Mouse (Mus musculus) erythroblast, embryonic 14.5 days (primary cell): ENCODE data around the gene Il4i1. TPM values are rescaled to one million over a fixed set of nuclear protein-coding genes. Genes with fewer than 3 reads are reported as not detected.

ENCODE experiments used
- H3K27me3 ChIP-seq: 2 replicates; pipeline ENCODE4 v1.6.1; 2012; ENCODE audit warnings: inconsistent platforms; ENCODE audit not compliant: control insufficient read depth
- H3K36me3 ChIP-seq: 2 replicates; pipeline ENCODE4 v1.6.1; 2012; ENCODE audit warnings: mild to moderate bottlenecking, inconsistent platforms; ENCODE audit not compliant: control insufficient read depth
- H3K4me1 ChIP-seq: 2 replicates; pipeline ENCODE4 v1.6.1; 2012; ENCODE audit warnings: inconsistent platforms; ENCODE audit not compliant: control insufficient read depth
- H3K4me3 ChIP-seq: replicated peaks from 2 replicates; pipeline ENCODE3; 2012; ENCODE audit warnings: moderate library complexity, mild to moderate bottlenecking, inconsistent platforms
- H3K9me3 ChIP-seq: 2 replicates; pipeline ENCODE4 v1.6.1; 2012; ENCODE audit warnings: low read length, inconsistent platforms, mixed read lengths; ENCODE audit not compliant: control insufficient read depth
- GATA1 ChIP-seq: IDR thresholded peaks from 2 replicates; pipeline ENCODE4 v1.6.1; 2012; ENCODE audit warnings: low read length, inconsistent platforms, mixed read lengths
- TAL1 ChIP-seq: IDR thresholded peaks from 3 replicates; pipeline ENCODE4 v1.6.1; 2012; ENCODE audit warnings: low read length, inconsistent platforms, mixed read lengths
- polyA plus RNA-seq: library from polyadenylated mRNA; stranded (reverse); fragments of >175 nt; gene quantifications from 2 replicates; pipeline ENCODE4 v1.2.3, GENCODE M21; 2012

Gene Il4i1
- polyA plus RNA-seq, 1 experiment: 0.12 TPM

DNA sequence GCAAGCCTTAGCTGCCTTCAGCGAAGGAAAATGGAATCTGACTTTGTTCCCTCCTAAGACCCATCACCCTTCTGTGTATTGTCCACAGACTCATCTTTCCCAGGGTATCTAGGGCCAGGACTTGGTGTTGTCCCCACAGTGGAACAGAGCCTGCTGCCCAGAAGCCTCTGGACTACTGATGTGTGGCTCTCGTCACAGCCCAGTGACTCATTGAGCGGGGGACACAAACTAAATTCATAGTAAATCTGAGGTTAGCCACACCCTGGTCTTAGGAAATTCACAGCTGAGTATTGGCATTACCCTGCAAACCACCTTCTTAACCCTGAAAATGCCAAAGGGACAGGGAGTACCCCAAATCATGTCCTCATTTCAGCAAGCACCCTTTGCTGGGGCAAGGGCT lies 10.6 kb downstream of the Il4i1 start:
- H3K4me1 ChIP-seq: peaks cover 34% of the 10 kb centered on the region
- H3K36me3 ChIP-seq: peaks cover 94% of the 10 kb centered on the region
- no peaks in the 10 kb centered on the region for H3K9me3 ChIP-seq
- TF ChIP-seq GATA1 (no peak), TAL1 (no peak)
- no peaks in the 10 kb centered on the region for H3K27me3 ChIP-seq
- no peak overlapping the region for H3K4me3 ChIP-seq

DNA sequence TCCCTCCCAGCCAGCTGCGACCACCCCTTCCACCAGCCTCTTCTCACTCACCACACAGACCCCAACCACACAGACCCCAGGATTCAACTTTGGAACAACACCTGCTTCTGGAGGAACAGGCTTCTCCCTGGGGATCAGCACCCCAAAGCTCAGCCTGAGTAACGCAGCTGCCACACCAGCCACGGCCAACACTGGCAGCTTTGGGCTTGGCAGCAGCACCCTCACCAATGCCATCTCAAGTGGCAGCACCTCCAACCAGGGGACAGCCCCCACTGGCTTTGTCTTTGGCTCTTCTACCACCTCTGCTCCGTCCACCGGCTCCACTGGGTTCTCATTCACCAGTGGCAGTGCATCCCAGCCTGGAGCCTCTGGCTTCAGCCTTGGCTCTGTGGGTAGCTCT lies 12.5 kb downstream of the Il4i1 start:
- Histone ChIP-seq H3K36me3 (peaks cover 91% of the 10 kb centered on the region), H3K4me3 (no peak overlapping the region), H3K9me3 (no peaks in the 10 kb centered on the region), H3K27me3 (no peaks in the 10 kb centered on the region), H3K4me1 (peaks cover 21% of the 10 kb centered on the region)
- TF ChIP-seq TAL1 (no peak), GATA1 (no peak)

DNA sequence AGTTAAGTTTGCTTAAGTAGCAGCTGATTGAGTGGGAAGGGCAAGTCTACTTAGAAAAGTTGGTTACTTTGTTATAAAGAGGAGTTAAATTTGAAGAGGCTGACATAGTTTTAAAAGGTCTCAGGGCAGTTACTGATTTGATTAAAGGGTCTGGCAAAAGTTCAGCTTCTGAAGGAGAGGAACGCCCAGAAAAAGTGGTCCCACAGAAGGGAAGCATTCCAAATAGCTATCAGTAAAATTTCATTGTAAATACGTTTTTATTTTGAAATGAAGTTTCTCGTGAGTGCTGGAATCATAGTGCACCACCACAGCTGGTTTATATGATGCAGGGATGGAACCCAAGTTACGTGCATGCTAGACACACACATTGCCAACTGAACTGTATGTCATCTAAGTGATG lies 16.6 kb downstream of the Il4i1 start:
- Histone ChIP-seq H3K4me3 (no peak overlapping the region), H3K9me3 (no peaks in the 10 kb centered on the region), H3K36me3 (peaks cover 70% of the 10 kb centered on the region), H3K27me3 (no peaks in the 10 kb centered on the region), H3K4me1 (peaks cover 8% of the 10 kb centered on the region; the same call in 1 of the 2 replicates)
- TF ChIP-seq TAL1 (no peak), GATA1 (no peak)

DNA sequence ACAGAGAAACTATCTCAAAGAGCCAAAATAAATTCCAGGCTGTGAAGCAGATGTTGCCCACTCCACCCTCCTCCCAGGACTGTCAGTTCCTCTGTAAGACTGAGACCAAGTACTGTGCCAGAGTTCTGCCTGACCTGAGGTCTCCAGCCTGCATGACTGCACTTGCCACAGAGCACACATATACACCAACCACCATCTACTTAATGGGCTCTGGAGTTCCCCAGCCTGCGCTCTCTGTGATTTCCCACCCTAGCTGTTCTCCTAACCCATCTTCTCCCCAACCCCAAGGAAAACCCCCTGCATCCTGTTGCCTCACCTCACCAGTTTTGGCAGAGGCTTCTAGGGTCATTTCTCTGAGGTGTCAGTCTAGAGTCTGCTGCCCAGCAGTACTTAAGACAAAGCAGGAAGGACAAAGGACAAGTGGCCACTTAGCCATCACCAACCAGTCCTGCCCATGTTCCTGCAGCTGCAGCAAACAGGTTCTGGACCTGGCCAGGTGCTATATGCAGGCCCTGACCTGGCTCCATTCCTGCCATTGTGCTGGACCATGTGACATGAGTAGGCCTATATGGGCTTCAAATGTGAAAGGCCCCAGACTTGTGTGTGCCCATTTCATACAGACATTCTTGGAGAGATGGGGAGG lies 19.3 kb downstream of the Il4i1 start:
- no peaks in the 10 kb centered on the region for H3K9me3 ChIP-seq
- H3K27me3 ChIP-seq: peaks cover 18% of the 10 kb centered on the region
- TF ChIP-seq GATA1 (no peak), TAL1 (no peak)
- no peak overlapping the region for H3K4me3 ChIP-seq
- peaks cover 55% of the 10 kb centered on the region for H3K36me3 ChIP-seq
- H3K4me1 ChIP-seq: peaks cover 19% of the 10 kb centered on the region

DNA sequence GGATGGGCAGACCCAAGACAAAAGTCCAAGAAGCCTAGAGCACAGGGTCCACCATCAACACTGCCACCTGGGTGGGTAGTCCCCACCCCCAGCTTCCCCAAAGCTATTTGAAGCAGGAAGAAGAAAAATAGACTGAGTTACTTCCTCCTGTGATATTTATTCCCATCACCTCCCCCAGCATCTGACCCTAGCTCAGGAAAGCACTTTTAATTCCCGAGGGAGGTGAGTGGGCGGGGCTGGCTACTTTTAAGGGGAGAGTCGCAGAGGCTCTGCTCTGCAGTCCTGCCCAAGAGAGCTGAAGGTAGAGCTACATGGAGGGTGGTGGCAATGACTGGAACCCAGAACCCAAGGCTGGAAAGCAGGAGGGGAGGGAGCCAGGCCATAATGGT lies 19.8 kb downstream of the Il4i1 start:
- H3K27me3 ChIP-seq: peaks cover 20% of the 10 kb centered on the region
- no peak for TF ChIP-seq GATA1
- no peak for TF ChIP-seq TAL1
- H3K4me1 ChIP-seq: peaks cover 16% of the 10 kb centered on the region
- H3K9me3 ChIP-seq: no peaks in the 10 kb centered on the region
- peaks cover 55% of the 10 kb centered on the region for H3K36me3 ChIP-seq
- no peak overlapping the region for H3K4me3 ChIP-seq

DNA sequence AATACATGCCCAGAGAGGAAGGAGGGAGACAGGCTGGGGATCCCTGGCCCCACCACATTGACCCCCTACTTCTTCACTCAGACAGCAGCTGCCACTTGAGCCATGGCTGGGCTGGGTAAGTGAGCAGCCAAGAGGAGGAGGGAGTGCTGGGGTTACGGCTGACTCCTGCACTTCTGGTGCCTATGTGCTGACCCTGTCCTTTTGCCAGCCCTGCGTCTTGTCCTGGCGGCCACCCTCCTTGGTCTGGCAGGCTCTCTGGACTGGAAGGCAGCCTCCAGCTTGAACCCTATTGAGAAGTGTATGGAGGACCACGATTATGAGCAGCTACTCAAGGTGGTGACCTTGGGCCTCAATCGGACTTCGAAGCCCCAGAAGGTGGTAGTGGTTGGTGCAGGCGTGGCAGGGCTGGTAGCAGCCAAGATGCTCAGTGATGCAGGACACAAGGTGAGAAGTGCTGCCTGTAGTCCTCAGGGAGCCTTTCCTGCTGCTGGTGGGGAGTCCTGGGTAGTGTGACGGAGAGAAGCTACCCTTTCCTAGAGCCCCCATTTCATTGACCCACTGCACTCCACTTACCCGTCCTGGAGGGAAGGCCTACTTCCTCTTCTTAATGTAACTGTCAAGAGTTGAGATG lies 20.4 kb downstream of the Il4i1 start:
- no peak for TF ChIP-seq GATA1
- TF ChIP-seq TAL1: no peak
- Histone ChIP-seq H3K4me1 (peaks cover 16% of the 10 kb centered on the region), H3K27me3 (peaks cover 20% of the 10 kb centered on the region), H3K4me3 (no peak overlapping the region), H3K36me3 (peaks cover 55% of the 10 kb centered on the region), H3K9me3 (no peaks in the 10 kb centered on the region)

DNA sequence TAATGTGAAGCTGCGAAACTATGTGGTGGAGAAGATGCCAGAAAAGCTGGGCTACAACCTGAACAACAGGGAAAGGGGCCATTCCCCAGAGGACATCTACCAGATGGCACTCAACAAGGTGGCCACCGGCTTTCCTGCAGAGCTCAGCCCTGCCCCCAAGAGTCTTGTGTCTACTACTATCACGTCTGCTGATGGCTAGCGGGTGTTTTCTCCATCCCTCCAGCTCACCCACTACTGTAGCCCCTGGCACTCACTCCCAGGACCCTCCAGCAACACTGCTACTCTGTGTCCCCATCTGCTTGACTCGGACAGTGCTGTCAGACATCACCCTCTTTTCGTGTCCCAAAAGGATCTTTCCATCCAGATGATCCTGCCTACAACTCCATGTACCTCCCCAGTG lies 21.9 kb downstream of the Il4i1 start:
- Histone ChIP-seq H3K4me1 (peaks cover 21% of the 10 kb centered on the region), H3K27me3 (peaks cover 20% of the 10 kb centered on the region), H3K4me3 (no peak overlapping the region), H3K36me3 (peaks cover 56% of the 10 kb centered on the region), H3K9me3 (no peaks in the 10 kb centered on the region)
- TF ChIP-seq TAL1: no peak
- TF ChIP-seq GATA1: no peak

DNA sequence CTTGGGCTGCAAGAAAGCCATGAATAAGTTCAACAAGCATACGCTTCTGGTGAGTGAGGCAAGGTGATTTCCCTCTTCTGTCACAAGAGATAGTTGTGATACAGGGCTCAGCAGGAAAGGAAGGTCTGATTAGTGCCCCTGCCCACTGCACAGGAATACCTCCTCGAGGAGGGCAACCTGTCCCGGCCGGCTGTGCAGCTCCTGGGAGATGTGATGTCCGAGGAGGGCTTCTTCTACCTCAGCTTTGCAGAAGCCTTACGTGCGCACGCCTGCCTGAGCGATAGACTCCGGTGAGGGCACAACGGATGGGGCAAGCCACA lies 22.9 kb downstream of the Il4i1 start:
- Histone ChIP-seq H3K9me3 (no peaks in the 10 kb centered on the region), H3K4me1 (peaks cover 30% of the 10 kb centered on the region), H3K4me3 (no peak overlapping the region), H3K36me3 (peaks cover 61% of the 10 kb centered on the region), H3K27me3 (peaks cover 20% of the 10 kb centered on the region)
- no peak for TF ChIP-seq TAL1
- TF ChIP-seq GATA1: no peak

DNA sequence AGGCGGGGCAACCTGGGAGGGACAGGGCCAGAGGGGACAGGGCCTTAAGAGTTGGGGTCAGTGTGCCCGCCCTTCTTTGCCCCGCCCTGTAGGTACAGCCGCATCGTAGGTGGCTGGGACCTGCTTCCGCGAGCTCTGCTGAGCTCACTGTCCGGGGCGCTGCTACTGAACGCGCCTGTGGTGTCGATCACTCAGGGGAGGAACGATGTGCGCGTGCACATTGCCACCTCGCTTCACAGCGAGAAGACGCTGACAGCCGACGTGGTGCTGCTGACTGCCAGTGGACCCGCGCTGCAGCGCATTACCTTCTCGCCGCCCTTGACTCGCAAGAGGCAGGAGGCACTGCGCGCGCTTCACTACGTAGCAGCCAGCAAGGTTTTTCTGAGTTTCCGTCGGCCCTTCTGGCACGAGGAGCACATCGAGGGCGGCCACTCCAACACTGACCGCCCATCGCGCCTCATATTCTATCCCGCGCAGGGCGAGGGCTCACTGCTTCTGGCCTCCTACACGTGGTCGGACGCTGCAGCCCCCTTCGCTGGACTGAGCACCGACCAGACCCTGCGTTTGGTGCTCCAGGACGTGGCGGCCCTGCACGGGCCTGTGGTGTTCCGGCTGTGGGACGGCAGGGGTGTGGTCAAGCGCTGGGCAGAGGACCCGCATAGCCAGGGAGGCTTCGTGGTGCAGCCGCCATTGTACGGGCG lies 23.5 kb downstream of the Il4i1 start:
- Histone ChIP-seq H3K27me3 (peaks cover 20% of the 10 kb centered on the region), H3K9me3 (no peaks in the 10 kb centered on the region), H3K36me3 (peaks cover 64% of the 10 kb centered on the region), H3K4me1 (peaks cover 30% of the 10 kb centered on the region), H3K4me3 (peak overlapping the region; percentile 30)
- no peak for TF ChIP-seq GATA1
- TF ChIP-seq TAL1: no peak; the same call in 2 of the 3 replicates
